Mouse (Mus musculus): Measurements from ENCODE around the gene P2rx5. TPM values are rescaled to one million over a fixed set of nuclear protein-coding genes. Genes with fewer than 3 reads are reported as not detected.

Gene P2rx5
- 0.27 and 0.42 TPM in 2 replicates for polyA plus RNA-seq (2016; fragmentation: Nextera tagmentation; extraction: Ambion mirVana)

GRCm38 (mm10) chr11:73159957-73160810 is at the start of gene P2rx5:
Gene P2rx5, plus strand, starts transcription at chr11:73160421.
- Histone ChIP-seq H3K27me3 (peaks cover 36% of the 10 kb centered on the region), H3K36me3 (replicated peaks) (no peaks in the 10 kb centered on the region), H3K4me3 (replicated peaks) (peak within 1 kb of the TSS; percentile 42), H3K9ac (peak within 1 kb of the TSS; percentile 40), H3K4me2 (peak within 1 kb of the TSS; percentile 73), H3K9me3 (no peaks in the 10 kb centered on the region), H3K4me1 (peaks cover 8% of the 10 kb centered on the region), H3K27ac (no peak within 1 kb of the TSS)
- WGBS = 3% methylated on average over 49 of the region's 49 CpGs
- no peak for ATAC-seq (ENCODE audit: low FRiP score)

DNA sequence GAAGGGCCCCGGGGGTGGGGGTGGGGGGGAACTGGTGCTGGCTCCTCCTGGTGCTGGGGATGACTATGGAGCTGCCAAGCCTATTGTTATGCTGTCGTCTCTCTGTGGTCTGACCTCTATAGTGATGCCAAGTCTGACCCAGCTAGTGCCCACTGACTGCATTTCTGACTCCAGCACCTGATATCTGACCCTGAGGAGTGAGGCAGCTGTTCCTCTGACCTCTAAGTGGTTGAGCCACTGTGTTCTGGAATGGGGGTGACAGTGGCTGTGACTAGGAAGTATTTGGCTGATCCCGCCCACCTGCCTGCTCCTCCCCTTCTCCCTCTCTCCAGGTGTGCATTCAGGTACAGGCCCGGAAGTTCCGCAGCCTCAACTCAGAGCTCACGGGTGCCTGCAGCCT is 48.8 kb upstream of the P2rx5 start:
- H3K4me3 ChIP-seq (replicated peaks) = no peak overlapping the region
- H3K9ac ChIP-seq = no peak overlapping the region
- WGBS = 73% methylated on average over 6 of the region's 6 CpGs
- no peaks in the 10 kb centered on the region for H3K27me3 ChIP-seq
- no peak overlapping the region for H3K27ac ChIP-seq
- no peaks in the 10 kb centered on the region for H3K36me3 ChIP-seq (replicated peaks)
- H3K4me1 ChIP-seq = no peaks in the 10 kb centered on the region
- no peaks in the 10 kb centered on the region for H3K9me3 ChIP-seq
- ATAC-seq (ENCODE audit: low FRiP score) = no peak
- H3K4me2 ChIP-seq = no peak overlapping the region

DNA sequence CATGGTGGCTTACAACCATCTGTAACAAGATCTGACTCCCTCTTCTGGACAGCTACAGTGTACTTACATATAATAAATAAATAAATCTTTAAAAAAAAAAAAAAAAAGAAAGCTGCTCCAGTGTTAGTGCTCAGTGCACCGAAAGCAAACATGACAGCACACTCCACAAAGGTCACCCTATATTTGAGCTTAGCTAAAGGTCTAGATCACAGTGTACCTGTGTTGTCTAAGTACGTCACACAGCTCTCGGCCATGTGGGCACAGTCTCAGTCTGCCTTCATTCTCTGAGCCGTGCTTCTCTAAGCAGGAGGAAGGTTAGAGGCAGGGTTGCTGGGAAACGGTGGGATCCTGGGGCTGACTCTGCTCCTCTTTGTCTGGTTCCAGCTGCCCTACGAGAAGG is 33.7 kb upstream of the P2rx5 start:
- Histone ChIP-seq H3K9me3 (no peaks in the 10 kb centered on the region), H3K27ac (no peak overlapping the region), H3K4me3 (replicated peaks) (no peak overlapping the region), H3K4me2 (no peak overlapping the region), H3K36me3 (replicated peaks) (peaks cover 25% of the 10 kb centered on the region), H3K9ac (no peak overlapping the region), H3K4me1 (no peaks in the 10 kb centered on the region), H3K27me3 (no peaks in the 10 kb centered on the region)
- ATAC-seq (ENCODE audit: low FRiP score) = no peak
- WGBS = 92% methylated on average over 6 of the region's 6 CpGs

DNA sequence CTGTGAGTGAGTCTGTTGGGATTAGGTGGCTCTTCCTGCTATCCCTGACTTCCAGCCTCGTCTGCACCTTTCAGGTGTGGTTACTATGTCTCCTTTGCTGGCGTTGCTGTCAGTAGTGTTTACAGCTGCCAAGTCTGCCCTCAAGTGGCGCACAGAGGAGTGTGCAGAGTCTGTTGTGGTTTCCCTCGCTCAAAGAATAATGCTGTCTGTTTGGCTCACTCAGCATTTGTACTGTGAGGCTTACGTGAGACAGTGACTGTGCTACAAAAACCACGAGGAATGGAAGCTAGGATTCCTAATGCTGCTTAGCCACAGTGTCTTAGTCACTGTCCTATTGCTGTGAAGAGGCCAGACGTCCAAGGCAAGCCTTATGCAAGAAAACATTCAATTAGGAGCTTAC is 29.2 kb upstream of the P2rx5 start:
- 84% methylated on average over 7 of the region's 7 CpGs for WGBS
- peaks cover 19% of the 10 kb centered on the region for H3K4me1 ChIP-seq
- H3K9ac ChIP-seq = no peak overlapping the region
- H3K4me2 ChIP-seq = no peak overlapping the region
- no peak for ATAC-seq (ENCODE audit: low FRiP score)
- no peaks in the 10 kb centered on the region for H3K9me3 ChIP-seq
- H3K27me3 ChIP-seq = no peaks in the 10 kb centered on the region
- H3K27ac ChIP-seq = no peak overlapping the region
- peaks cover 55% of the 10 kb centered on the region for H3K36me3 ChIP-seq (replicated peaks)
- no peak overlapping the region for H3K4me3 ChIP-seq (replicated peaks)

GRCm38 (mm10) chr11:73132999-73133398 is 27.2 kb upstream of the P2rx5 start:
- H3K36me3 ChIP-seq (replicated peaks) = peaks cover 57% of the 10 kb centered on the region
- WGBS = 96% methylated on average over 6 of the region's 6 CpGs
- H3K27ac ChIP-seq = no peak overlapping the region

GRCm38 (mm10) chr11:73134222-73134621 is 26.0 kb upstream of the P2rx5 start:
- ATAC-seq (ENCODE audit: low FRiP score) = no peak
- no peak overlapping the region for H3K4me3 ChIP-seq (replicated peaks)
- H3K9ac ChIP-seq = no peak overlapping the region
- 94% methylated on average over 5 of the region's 5 CpGs for WGBS
- H3K4me2 ChIP-seq = peak overlapping the region; percentile 15
- H3K27ac ChIP-seq = no peak overlapping the region
- H3K27me3 ChIP-seq = no peaks in the 10 kb centered on the region
- no peaks in the 10 kb centered on the region for H3K9me3 ChIP-seq
- H3K4me1 ChIP-seq = peaks cover 41% of the 10 kb centered on the region
- peaks cover 55% of the 10 kb centered on the region for H3K36me3 ChIP-seq (replicated peaks)

More at GRCm38 (mm10) chr11:73132999-73133398, 27.2 kb upstream of the P2rx5 start:
- Histone ChIP-seq H3K4me1 (peaks cover 36% of the 10 kb centered on the region), H3K9me3 (no peaks in the 10 kb centered on the region), H3K4me2 (no peak overlapping the region), H3K9ac (no peak overlapping the region), H3K27me3 (no peaks in the 10 kb centered on the region), H3K4me3 (replicated peaks) (no peak overlapping the region)
- no peak for ATAC-seq (ENCODE audit: low FRiP score)

DNA sequence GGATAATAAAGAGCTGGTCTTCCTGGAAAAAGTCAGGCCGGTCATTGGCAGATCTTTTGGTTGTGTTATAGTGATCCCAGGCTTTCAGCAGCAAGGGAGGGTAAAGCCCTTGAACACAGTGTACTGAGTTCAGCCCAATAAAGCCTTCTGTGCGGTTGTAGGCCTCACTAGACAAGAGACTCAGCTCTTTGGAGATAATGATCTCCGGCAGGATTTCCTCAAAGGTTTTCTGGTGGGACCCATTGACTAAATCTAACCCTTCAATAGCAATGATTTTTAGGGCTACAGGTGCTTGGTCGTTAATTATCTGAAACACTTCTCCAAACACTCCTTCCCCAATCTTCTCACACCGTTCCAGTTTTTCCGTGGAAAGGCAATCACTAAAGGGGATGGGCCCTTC is 23.6 kb upstream of the P2rx5 start:
- H3K4me2 ChIP-seq = peak overlapping the region; percentile 81
- peaks cover 41% of the 10 kb centered on the region for H3K36me3 ChIP-seq (replicated peaks)
- H3K9ac ChIP-seq = peak overlapping the region; percentile 80; the same call in 1 of the 2 replicates

DNA sequence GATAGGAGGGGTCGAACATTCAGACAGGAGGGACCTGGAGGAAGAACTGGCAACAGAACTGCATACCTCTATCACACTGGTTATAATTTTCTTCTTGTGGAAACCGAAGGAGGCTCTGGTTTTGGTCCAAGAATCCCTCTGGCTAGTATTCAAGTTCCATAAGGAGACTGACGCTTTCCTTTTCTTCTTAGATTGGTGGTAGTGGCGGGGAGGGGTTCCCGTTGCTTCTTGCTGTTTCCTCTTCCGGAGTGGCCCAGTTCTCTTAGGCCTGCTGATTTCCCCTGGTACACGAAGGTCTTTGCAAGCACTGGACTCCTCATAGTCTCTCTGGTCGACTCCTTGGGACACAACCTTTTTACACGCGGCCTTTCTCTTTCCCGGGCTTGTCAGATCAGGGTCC is 23.1 kb upstream of the P2rx5 start:
- no peaks in the 10 kb centered on the region for H3K27me3 ChIP-seq
- peaks cover 41% of the 10 kb centered on the region for H3K4me1 ChIP-seq
- H3K27ac ChIP-seq = no peak overlapping the region
- H3K9me3 ChIP-seq = no peaks in the 10 kb centered on the region
- peak overlapping the region; percentile 81 for H3K4me2 ChIP-seq
- H3K4me3 ChIP-seq (replicated peaks) = peak overlapping the region; percentile 87
- H3K36me3 ChIP-seq (replicated peaks) = peaks cover 39% of the 10 kb centered on the region
- ATAC-seq (ENCODE audit: low FRiP score) = no peak
- H3K9ac ChIP-seq = peak overlapping the region; percentile 80
- WGBS = 44% methylated on average over 11 of the region's 11 CpGs

More for the DNA sequence above, 23.6 kb upstream of the P2rx5 start:
- no peak for ATAC-seq (ENCODE audit: low FRiP score)
- no peaks in the 10 kb centered on the region for H3K27me3 ChIP-seq
- 92% methylated on average over 6 of the region's 6 CpGs for WGBS
- H3K9me3 ChIP-seq = no peaks in the 10 kb centered on the region
- H3K4me3 ChIP-seq (replicated peaks) = peak overlapping the region; percentile 87
- no peak overlapping the region for H3K27ac ChIP-seq
- peaks cover 41% of the 10 kb centered on the region for H3K4me1 ChIP-seq

GRCm38 (mm10) chr11:73137591-73138501 is 22.4 kb upstream of the P2rx5 start, which contains the start of gene Haspin:
Gene Haspin, minus strand, starts transcription at chr11:73138294.
- WGBS = under 1% methylated on average over 75 of the region's 84 CpGs

GRCm38 (mm10) chr11:73144261-73144681 is 15.9 kb upstream of the P2rx5 start:
- Histone ChIP-seq H3K9me3 (no peaks in the 10 kb centered on the region), H3K36me3 (replicated peaks) (no peaks in the 10 kb centered on the region), H3K4me1 (peaks cover 7% of the 10 kb centered on the region), H3K4me2 (no peak overlapping the region), H3K27ac (no peak overlapping the region), H3K27me3 (no peaks in the 10 kb centered on the region), H3K9ac (0 out of 2 replicates have a peak overlapping the region, but pooled peaks have one; percentile 17), H3K4me3 (replicated peaks) (no peak overlapping the region)
- ATAC-seq (ENCODE audit: low FRiP score) = no peak
- WGBS = 70% methylated on average over 1 of the region's 1 CpGs

More at GRCm38 (mm10) chr11:73137591-73138501, 22.4 kb upstream of the P2rx5 start, which contains the start of gene Haspin:
- peak within 1 kb of the TSS; percentile 80 for H3K9ac ChIP-seq
- no peak within 1 kb of the TSS for H3K27ac ChIP-seq
- peak within 1 kb of the TSS; percentile 87 for H3K4me3 ChIP-seq (replicated peaks)
- H3K4me1 ChIP-seq = peaks cover 41% of the 10 kb centered on the region
- peaks cover 32% of the 10 kb centered on the region for H3K36me3 ChIP-seq (replicated peaks)
- H3K9me3 ChIP-seq = no peaks in the 10 kb centered on the region
- peak; percentile 93 for ATAC-seq (ENCODE audit: low FRiP score)
- H3K4me2 ChIP-seq = peak within 1 kb of the TSS; percentile 81
- no peaks in the 10 kb centered on the region for H3K27me3 ChIP-seq

GRCm38 (mm10) chr11:73146026-73146974 is 13.9 kb upstream of the P2rx5 start:
- H3K9me3 ChIP-seq = no peaks in the 10 kb centered on the region
- no peaks in the 10 kb centered on the region for H3K36me3 ChIP-seq (replicated peaks)
- no peak for ATAC-seq (ENCODE audit: low FRiP score)
- H3K4me3 ChIP-seq (replicated peaks) = no peak overlapping the region
- no peak overlapping the region for H3K4me2 ChIP-seq
- peaks cover 7% of the 10 kb centered on the region for H3K4me1 ChIP-seq
- WGBS = 57% methylated on average over 11 of the region's 11 CpGs
- no peak overlapping the region for H3K27ac ChIP-seq
- H3K27me3 ChIP-seq = no peaks in the 10 kb centered on the region
- no peak overlapping the region for H3K9ac ChIP-seq
